Mouse (Mus musculus) heart, adult 2 months (tissue): ENCODE data around the gene Gnaq.

Experiments used
- CTCF ChIP-seq: fragments of 200-600 bp; IDR thresholded peaks from 2 replicates; pipeline ENCODE4 v1.8.1; 2022; ENCODE audit warnings: antibody characterized with exemption, mild to moderate bottlenecking, moderate library complexity
- EP300 ChIP-seq: fragments of 200-500 bp; IDR thresholded peaks from 2 replicates; pipeline ENCODE4 v1.6.1; 2011; ENCODE audit warnings: low read depth, low read length, control low read depth; ENCODE audit not compliant: insufficient read depth
- POLR2A ChIP-seq: fragments of 200-500 bp; IDR thresholded peaks from 2 replicates; pipeline ENCODE4 v1.6.1; 2011; ENCODE audit warnings: mild to moderate bottlenecking, low read depth, low read length, control low read depth; ENCODE audit not compliant: insufficient read depth

GRCm38 (mm10) chr19:16224831-16225230 is 92.2 kb downstream of the Gnaq start:
- TF ChIP-seq CTCF (no peak), POLR2A (no peak), EP300 (no peak)
